Mouse (Mus musculus) MEL (cell line): ENCODE results near the gene Morn2.

Source experiments
- CTCF ChIP-seq, 3 experiments: IDR thresholded peaks in 2 of 3; conservative IDR thresholded peaks in 1 of 3; 2 replicates each; pipeline ENCODE4 v1.5.1; 2011 to 2012; ENCODE audit warnings: low read length in 3 of 3, low read depth in 2 of 3, mild to moderate bottlenecking in 2 of 3, improper control_type of control experiment in 1 of 3, inconsistent platforms in 1 of 3, mixed read lengths in 1 of 3, moderate library complexity in 1 of 3; ENCODE audit not compliant: control insufficient read depth in 1 of 3, insufficient read depth in 1 of 3, poor library complexity in 1 of 3, severe bottlenecking in 1 of 3
- POLR2A ChIP-seq, 2 experiments: IDR thresholded peaks; 2 replicates each; pipeline ENCODE4 v1.6.1; 2011 to 2012; ENCODE audit warnings: low read length in 2 of 2, mild to moderate bottlenecking in 2 of 2, control low read depth in 1 of 2, improper control_type of control experiment in 1 of 2, low read depth in 1 of 2, moderate library complexity in 1 of 2; ENCODE audit not compliant: control insufficient read depth in 1 of 2, insufficient read depth in 1 of 2, poor library complexity in 1 of 2
- POLR2AphosphoS2 ChIP-seq: IDR thresholded peaks from 2 replicates; pipeline ENCODE4 v1.6.1; 2011; ENCODE audit warnings: low read length, improper control_type of control experiment

DNA sequence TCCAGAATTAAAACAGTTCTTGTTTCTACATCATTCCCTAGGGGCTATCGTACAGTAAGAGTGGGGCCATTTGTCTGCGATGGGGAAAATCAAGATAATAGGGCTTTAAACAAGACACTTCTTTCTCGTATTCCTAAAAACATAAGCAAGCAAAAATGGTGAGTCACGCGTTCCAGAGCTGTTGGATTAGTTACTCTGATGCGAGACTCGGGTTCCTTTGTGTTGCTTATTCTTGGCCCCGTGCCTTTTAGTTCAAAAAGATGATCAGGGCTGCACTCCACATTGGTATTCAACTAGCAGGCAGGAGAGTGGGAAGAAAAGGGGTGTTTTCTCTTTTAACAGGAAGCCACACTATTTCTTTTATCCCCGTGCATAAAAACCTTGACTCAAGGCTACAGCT lies 21.8 kb downstream of the Morn2 start:
- TF ChIP-seq CTCF (IDR thresholded peaks at IDR 0.05 in 2 of 3, conservative IDR thresholded peaks at IDR 0.05 in 1 of 3; ENCODE audit: control insufficient read depth in 1 of 3, insufficient read depth in 1 of 3, low read depth in 2 of 3, low read length in 3 of 3, poor library complexity in 1 of 3, severe bottlenecking in 1 of 3), result no peak
- TF ChIP-seq POLR2A (IDR thresholded peaks at IDR 0.05; ENCODE audit: control insufficient read depth in 1 of 2, insufficient read depth in 1 of 2, low read depth in 1 of 2, low read length in 2 of 2, poor library complexity in 1 of 2), result no peak
- no peak for TF ChIP-seq POLR2AphosphoS2
